Mouse (Mus musculus) gastrocnemius, postnatal 4 days (tissue): ENCODE data around the gene Srrm4. TPM values are rescaled to one million over a fixed set of nuclear protein-coding genes. Genes with fewer than 3 reads are reported as not detected.

Experiments used
- DNase-seq, 2 experiments: peaks; one replicate each; pipeline ENCODE4 v3.0.0; 2021 to 2022; ENCODE audit warnings: low spot score in 2 of 2, mixed read lengths in 2 of 2
- total RNA-seq, 2 experiments: library from RNA; stranded (reverse); gene quantifications; 2 replicates each; pipeline ENCODE4 v1.2.3; 2021

Gene Srrm4
- total RNA-seq, 2 experiments from 2014 or later, result 0.34 to 0.70 TPM

GRCm38 (mm10) chr5:116553868-116554267 is 37.7 kb downstream of the Srrm4 start:
- peak in 1 of 2 experiments; percentile 13 for DNase-seq

GRCm38 (mm10) chr5:116553106-116553505 is 38.5 kb downstream of the Srrm4 start:
- DNase-seq, result no peak

- no peak for DNase-seq
These were observed 39.0 kb downstream of the Srrm4 start for GRCm38 (mm10) chr5:116552584-116552983.

GRCm38 (mm10) chr5:116545746-116546145 is 45.9 kb downstream of the Srrm4 start:
- DNase-seq, result peak in 1 of 2 experiments; percentile 11

DNA sequence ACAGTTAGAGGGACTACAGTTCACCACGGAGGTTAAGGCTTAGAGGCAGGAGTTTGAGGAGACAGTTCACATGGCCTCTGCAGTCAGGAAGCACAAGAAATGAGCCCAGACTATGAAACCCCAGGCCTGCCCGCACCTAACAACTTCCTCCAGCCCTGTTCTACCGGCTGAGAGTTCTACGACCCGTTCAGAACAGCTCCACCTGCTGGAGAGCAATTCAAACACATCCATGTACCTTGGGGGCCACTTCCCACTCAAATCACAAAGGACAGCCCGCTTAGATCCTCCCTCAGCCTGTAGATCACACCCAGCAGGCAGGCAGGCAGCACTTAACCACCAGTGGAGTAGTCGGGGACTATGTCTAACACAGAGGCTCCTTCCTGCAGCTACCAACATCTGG is 49.3 kb downstream of the Srrm4 start:
- no peak for DNase-seq

GRCm38 (mm10) chr5:116541128-116541527 is 50.5 kb downstream of the Srrm4 start:
- no peak for DNase-seq

DNA sequence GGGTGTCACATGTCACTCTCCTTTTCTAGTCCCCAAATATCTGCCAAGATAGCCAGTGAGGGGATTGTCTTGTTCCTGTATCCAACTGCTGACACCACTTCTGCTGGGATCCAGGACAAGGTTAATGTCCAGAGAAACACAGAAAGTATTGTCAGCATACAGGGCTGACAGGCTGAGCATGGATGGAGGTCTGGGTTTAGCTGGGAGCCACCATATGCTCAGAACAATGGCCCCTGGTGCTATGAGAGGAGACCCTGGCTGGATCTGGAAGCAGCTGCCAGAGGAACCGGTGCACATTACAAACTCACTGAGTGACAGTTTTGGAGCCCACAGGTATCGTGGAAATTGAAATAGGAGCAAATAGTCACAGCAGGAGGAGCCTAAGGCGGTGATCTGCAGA is 52.3 kb downstream of the Srrm4 start:
- no peak for DNase-seq

- no peak for DNase-seq
These were observed 53.1 kb downstream of the Srrm4 start for GRCm38 (mm10) chr5:116538491-116538890.

- DNase-seq, result no peak
These were observed 65.3 kb downstream of the Srrm4 start for GRCm38 (mm10) chr5:116526324-116526723.

DNA sequence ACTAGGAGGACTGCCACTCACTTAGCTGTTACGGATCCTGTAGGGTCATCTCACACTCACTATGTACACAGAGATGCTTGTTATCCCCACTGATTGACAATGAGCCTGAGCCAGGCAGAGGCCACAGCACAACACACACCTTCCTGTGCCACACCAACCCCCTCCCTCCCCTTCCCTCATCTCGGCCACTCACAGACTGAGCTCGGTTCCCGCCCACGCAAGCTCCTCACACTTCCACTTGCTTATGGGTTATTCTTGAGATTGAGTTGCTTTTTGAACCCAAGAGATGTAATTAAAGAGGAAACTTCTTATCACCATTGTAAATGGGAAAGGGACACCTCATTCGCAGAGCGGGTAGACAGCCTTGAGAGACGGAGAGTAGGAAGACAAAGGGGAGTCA is 66.3 kb downstream of the Srrm4 start:
- DNase-seq, result no peak

DNA sequence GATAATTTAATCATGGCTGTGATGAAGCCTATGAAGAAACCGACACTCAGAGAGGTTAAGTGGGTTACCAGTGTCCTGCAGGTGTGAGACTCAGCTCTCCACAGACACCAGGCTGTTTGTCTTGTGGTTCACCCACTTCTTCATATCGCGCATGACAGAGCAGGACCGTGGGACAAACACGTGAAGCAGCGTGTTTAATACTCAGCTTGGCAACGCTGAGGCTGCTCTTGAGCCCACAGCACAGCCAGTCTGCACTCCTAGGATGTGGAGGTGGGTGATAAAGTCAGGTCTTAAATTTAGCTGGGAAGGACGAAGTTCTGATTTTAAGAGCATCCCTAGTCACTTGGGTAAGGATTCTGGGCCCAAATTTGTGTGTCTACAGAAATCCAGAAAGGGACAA is 68.1 kb downstream of the Srrm4 start:
- DNase-seq, result no peak

DNA sequence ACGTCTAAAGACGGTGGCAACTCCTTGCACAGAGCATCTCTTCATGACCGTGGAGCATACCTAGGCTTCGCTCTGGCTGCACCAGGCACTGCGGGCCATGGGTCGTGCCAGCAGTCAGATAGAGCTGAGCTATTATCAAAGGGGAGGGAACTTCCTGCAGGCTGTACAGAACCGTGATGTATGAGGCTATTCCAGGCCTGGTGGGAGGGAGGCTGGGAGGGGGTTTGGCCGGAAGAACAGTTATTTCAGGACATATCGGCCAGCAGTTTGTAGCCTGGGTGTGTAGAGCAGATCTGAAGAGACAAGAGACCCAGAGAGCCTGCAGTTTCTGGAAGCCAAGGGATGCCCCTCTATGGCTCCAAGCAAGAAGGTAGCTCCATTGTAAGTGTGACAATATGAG is 68.5 kb downstream of the Srrm4 start:
- no peak for DNase-seq

DNA sequence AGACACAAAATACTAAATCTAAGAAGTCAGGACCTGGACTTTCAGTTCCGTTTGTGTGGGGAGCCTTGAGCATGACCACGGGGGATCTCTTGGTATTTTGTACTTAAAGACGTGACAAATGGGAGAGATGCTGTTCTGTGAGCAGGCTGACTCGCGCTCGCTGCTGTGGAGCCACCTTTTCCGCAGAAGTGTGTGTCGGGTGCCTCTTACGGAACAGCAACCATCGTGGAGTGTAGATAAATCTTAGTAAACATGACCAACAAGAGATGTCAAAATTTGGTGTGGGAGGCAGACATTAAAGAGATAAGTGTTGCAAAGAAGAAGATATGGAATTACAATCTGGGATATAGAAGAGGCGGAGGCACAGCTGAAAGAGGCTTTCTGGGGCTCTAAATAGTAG is 69.3 kb downstream of the Srrm4 start:
- DNase-seq, result no peak

DNA sequence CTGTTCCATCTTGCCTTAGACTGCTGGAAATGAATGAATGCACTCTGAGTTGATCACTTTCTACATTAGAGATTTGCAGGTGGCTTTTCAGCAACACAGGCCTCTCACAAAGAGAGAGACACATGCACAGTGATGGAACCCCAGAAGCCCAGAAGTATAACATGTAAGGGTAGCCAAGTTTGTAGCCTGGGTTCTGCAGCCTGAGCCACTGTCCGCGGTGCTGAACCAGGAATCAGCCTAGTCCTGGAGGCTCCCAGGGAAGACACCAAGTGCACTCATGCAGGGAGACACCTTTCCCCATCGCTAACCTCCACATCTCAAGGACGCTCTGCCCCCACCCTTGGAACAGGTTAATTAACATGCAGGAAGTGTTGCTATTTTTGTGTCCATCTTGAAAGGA is 73.6 kb downstream of the Srrm4 start:
- no peak for DNase-seq

DNA sequence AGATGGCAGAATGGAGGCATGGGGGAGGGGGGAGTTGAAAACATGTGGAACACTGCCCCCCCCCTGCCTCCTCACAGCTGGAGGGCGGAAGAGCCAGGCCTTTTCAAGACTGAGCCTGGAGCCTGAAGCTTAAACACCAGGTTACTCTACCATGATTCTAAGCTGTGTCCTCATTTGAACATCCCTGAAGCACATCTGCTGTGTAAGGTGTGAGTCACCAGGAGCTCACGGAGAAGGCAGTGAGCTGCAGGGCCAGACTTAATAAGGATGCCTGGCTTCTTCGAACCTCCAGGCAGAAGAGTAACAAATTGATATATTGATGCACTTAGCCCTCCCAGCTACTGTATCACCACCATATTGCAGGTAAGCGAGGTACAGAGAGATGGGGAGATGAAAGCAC is 79.5 kb downstream of the Srrm4 start:
- DNase-seq, result no peak

GRCm38 (mm10) chr5:116510229-116510628 is 81.4 kb downstream of the Srrm4 start:
- DNase-seq, result no peak

GRCm38 (mm10) chr5:116501342-116501741 is 90.3 kb downstream of the Srrm4 start:
- no peak for DNase-seq

GRCm38 (mm10) chr5:116498880-116499640 is 92.6 kb downstream of the Srrm4 start:
- DNase-seq, result no peak

DNA sequence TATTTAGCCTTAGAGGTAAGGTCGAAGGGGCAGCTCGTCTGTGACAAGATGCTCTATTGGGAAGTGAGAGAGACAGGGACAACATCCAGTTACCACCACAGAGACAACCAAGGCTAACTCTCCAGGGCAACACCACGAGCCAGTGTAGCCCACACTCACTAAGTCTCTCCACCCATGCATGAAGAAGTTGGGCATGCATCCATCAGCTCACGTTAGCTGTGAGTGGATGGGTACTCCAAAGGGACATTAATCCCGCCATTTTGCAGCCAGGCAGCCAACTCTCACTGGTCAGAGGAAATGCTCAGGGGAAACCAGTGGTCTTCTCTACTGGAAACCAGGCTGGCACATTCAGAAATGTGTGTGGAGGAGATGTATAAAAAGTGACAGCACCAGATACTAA is 93.8 kb downstream of the Srrm4 start:
- DNase-seq, result no peak

DNA sequence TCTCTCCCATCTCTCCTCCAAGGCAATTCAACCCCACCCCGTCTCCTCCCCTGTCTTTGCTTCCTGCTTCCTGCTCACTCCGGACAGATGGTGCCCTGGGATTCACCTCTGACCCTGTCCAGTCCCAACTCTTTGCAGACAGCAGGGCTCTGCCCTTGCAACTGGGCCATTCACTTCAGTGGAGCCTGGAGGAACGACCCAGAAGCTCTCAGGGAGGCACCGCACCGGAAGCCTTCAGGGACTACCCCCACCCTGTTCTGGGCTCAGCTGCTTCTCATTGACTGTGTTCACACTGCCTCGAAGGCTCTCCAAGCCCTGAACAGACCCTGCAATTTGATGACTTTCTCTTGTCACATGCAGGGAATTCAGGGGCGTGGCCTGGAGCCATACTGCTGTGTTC is 94.4 kb downstream of the Srrm4 start:
- no peak for DNase-seq

DNA sequence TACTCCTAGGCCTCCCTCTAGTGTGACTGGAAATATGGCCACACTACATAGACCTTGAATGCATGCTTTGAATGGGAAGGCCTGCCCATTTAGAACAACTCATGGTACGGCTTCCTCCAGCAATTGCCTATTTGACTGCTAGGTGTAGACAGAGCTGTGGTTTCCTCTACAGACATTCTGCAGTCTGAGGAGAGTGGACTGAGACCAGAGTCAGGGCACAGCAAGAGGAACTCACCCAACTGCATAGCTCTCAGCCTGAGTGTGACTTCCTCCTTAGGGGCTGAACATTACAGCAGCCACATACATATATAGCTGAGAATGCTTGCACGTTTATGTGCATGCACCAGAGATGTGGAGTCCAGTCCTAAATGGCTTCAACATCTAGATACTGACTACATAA is 94.9 kb downstream of the Srrm4 start:
- no peak for DNase-seq

GRCm38 (mm10) chr5:116495466-116495865 is 96.2 kb downstream of the Srrm4 start:
- DNase-seq, result no peak

- no peak for DNase-seq
These were observed 97.2 kb downstream of the Srrm4 start for GRCm38 (mm10) chr5:116494377-116494776.
